Mouse (Mus musculus) kidney, embryonic 15.5 days (tissue): ENCODE data around the gene Taf8. TPM values are rescaled to one million over a fixed set of nuclear protein-coding genes. Genes with fewer than 3 reads are reported as not detected.

Experiments used
- ATAC-seq: fragments of 200-750 bp; cut with Nextera tagmentation; replicated peaks from 2 replicates; pipeline ENCODE4 v1.8.0; 2017; ENCODE audit warnings: moderate TSS enrichment; ENCODE audit not compliant: low FRiP score
- H3K27ac ChIP-seq: fragments of 300-500 bp; sonication (generic); 2 replicates; pipeline ENCODE4 v1.5.1; 2015; ENCODE audit warnings: mild to moderate bottlenecking, inconsistent platforms
- H3K27me3 ChIP-seq: fragments of 300-500 bp; sonication (generic); 2 replicates; pipeline ENCODE4 v1.6.1; 2015; ENCODE audit warnings: inconsistent platforms
- H3K36me3 ChIP-seq: fragments of 300-500 bp; sonication (generic); 2 replicates; pipeline ENCODE4 v1.6.1; 2015; ENCODE audit warnings: inconsistent platforms
- H3K4me1 ChIP-seq: fragments of 300-500 bp; sonication (generic); 2 replicates; pipeline ENCODE4 v1.6.1; 2015; ENCODE audit warnings: inconsistent platforms
- H3K4me2 ChIP-seq: fragments of 300-500 bp; sonication (generic); 2 replicates; pipeline ENCODE4 v1.6.1; 2015; ENCODE audit warnings: moderate library complexity, mild to moderate bottlenecking, inconsistent platforms
- H3K4me3 ChIP-seq: fragments of 300-500 bp; sonication (generic); replicated peaks from 2 replicates; pipeline ENCODE4 v1.5.1; 2015; ENCODE audit warnings: mild to moderate bottlenecking, inconsistent platforms
- H3K9ac ChIP-seq: fragments of 300-500 bp; sonication (generic); 2 replicates; pipeline ENCODE4 v1.6.1; 2015; ENCODE audit warnings: mild to moderate bottlenecking, inconsistent platforms
- H3K9me3 ChIP-seq: fragments of 300-500 bp; sonication (generic); replicated peaks from 2 replicates; pipeline ENCODE4 v1.6.1; 2016; ENCODE audit warnings: inconsistent platforms
- WGBS: fragments of 180-500 bp; shearing (Covaris S2); methylation state at CpG from one replicate; pipeline ENCODE4 v1.1.7; 2015; ENCODE audit warnings: mixed read lengths; 5-methylcytosine and 5-hydroxymethylcytosine counted together
- polyA plus RNA-seq: library from polyadenylated mRNA; unstranded; fragments of >200 nt; fragmentation: Nextera tagmentation; extraction: Ambion mirVana; gene quantifications from 2 replicates; pipeline ENCODE4 v1.2.1, GENCODE M21; 2015

Taf8 gene
- polyA plus RNA-seq, 1 experiment from 2014 or later = 37.0 TPM

DNA sequence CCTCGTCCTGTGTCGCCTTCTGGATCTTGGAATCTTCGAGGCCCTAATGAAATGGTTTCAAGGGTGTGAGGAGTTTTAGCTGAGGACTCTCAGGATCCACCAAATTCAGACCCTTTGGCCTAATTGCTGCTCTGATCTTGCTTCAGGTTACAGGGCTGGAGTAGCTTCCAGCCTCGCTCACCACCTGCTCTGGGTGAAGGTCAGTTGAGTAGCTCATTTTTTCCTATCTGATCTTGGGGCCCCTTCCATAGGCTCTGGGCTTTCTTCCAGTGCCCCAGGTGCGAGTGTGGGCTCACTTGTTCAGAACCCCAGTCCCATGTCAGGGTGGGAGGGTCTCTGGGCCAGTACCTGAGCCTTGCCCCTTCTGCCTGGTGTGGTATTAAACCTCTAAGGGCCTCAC, 52.7 kb downstream of the Taf8 start:
- Histone ChIP-seq H3K27me3 (no peaks in the 10 kb centered on the region), H3K4me1 (peaks cover 70% of the 10 kb centered on the region), H3K9me3 (no peaks in the 10 kb centered on the region), H3K36me3 (no peaks in the 10 kb centered on the region), H3K27ac (peak overlapping the region; percentile 81), H3K9ac (no peak overlapping the region), H3K4me2 (peak overlapping the region; percentile 6; the same call in 1 of the 2 replicates), H3K4me3 (no peak overlapping the region)
- ATAC-seq = no peak
- 54% methylated on average over 5 of the region's 5 CpGs for WGBS

DNA sequence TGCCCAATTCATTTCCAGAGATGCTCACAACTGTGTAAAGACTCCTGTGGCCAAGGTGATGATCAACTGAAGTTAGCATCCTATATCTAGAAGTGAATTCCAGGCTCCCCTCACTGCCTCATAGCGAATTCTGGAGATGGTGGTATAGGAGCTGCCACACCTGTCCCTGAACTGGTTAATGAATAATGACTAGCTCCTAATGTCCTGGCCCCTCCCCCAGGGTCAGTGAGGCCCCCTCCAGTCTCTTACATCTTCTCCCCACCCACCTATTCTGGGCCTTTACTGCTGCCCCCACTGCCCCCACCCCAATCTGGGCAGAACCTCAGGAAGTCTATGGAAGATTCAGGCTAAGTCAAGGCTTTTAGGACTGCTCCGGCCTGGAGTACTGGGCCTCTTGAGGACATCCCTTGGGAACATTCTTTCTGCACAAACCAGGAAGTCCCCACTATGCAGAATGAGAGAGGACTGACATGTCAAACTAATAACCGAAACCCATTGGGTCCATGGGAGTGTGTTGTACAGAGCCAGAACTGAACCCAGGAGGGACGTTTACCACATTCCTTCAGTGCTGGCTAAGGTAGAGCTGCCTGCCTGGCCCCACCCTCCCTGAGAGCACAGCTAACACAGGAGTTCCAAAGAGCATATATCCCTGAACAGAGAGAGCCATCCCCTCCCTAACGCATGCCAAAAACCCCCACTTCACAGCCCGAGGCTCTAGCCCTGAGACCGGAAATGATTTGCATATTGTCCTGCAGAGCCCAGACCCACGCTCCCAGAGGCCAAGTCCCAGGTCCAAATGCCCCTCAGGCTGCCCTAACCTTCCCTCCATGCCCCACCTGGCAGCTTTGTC, 53.3 kb downstream of the Taf8 start:
- H3K4me2 ChIP-seq = peak overlapping the region; percentile 6
- WGBS = 30% methylated on average over 8 of the region's 8 CpGs
- H3K36me3 ChIP-seq = no peaks in the 10 kb centered on the region
- 0 out of 2 replicates have a peak, but pooled peaks have one; percentile 7 for ATAC-seq
- H3K27ac ChIP-seq = peak overlapping the region; percentile 81
- H3K4me1 ChIP-seq = peaks cover 65% of the 10 kb centered on the region
- no peaks in the 10 kb centered on the region for H3K27me3 ChIP-seq
- H3K9ac ChIP-seq = no peak overlapping the region
- no peaks in the 10 kb centered on the region for H3K9me3 ChIP-seq
- no peak overlapping the region for H3K4me3 ChIP-seq

GRCm38 (mm10) chr17:47446561-47446960, 55.5 kb downstream of the Taf8 start:
- H3K27ac ChIP-seq = no peak overlapping the region
- no peak overlapping the region for H3K4me2 ChIP-seq
- WGBS = 90% methylated on average over 11 of the region's 11 CpGs

GRCm38 (mm10) chr17:47446025-47446424, 56.1 kb downstream of the Taf8 start:
- no peak overlapping the region for H3K9ac ChIP-seq
- H3K4me3 ChIP-seq = no peak overlapping the region
- peaks cover 44% of the 10 kb centered on the region for H3K4me1 ChIP-seq
- WGBS = 82% methylated on average over 9 of the region's 9 CpGs
- no peak for ATAC-seq
- no peaks in the 10 kb centered on the region for H3K9me3 ChIP-seq
- no peak overlapping the region for H3K4me2 ChIP-seq
- H3K27me3 ChIP-seq = no peaks in the 10 kb centered on the region
- H3K36me3 ChIP-seq = no peaks in the 10 kb centered on the region
- no peak overlapping the region for H3K27ac ChIP-seq

More at GRCm38 (mm10) chr17:47446561-47446960, 55.5 kb downstream of the Taf8 start:
- H3K36me3 ChIP-seq = no peaks in the 10 kb centered on the region
- no peaks in the 10 kb centered on the region for H3K27me3 ChIP-seq
- H3K4me3 ChIP-seq = no peak overlapping the region
- no peaks in the 10 kb centered on the region for H3K9me3 ChIP-seq
- no peak overlapping the region for H3K9ac ChIP-seq
- peaks cover 46% of the 10 kb centered on the region for H3K4me1 ChIP-seq
- no peak for ATAC-seq

DNA sequence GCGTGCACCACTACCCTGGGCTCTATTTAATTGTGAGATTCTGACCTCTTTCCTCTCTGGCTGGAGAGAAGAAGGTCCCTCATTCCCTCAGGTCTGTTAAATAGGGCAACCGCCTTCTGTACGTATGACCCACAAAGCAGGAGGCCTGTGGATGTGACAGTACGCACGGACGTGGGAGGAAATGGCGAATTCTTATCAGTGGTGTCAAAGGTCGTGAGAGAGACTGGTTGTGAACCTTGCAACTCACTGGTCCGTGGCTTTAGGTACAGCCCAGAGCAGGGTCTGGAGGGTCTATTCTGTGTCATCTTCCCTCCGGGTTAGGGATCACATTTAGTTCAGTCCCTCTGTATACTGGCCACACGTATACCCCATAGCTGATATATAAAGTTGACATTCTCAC, 56.6 kb downstream of the Taf8 start:
- Histone ChIP-seq H3K4me2 (no peak overlapping the region), H3K4me1 (peaks cover 44% of the 10 kb centered on the region), H3K9me3 (no peaks in the 10 kb centered on the region), H3K27me3 (no peaks in the 10 kb centered on the region), H3K9ac (no peak overlapping the region), H3K4me3 (no peak overlapping the region), H3K36me3 (no peaks in the 10 kb centered on the region), H3K27ac (no peak overlapping the region)
- ATAC-seq = no peak
- WGBS = 70% methylated on average over 11 of the region's 11 CpGs

DNA sequence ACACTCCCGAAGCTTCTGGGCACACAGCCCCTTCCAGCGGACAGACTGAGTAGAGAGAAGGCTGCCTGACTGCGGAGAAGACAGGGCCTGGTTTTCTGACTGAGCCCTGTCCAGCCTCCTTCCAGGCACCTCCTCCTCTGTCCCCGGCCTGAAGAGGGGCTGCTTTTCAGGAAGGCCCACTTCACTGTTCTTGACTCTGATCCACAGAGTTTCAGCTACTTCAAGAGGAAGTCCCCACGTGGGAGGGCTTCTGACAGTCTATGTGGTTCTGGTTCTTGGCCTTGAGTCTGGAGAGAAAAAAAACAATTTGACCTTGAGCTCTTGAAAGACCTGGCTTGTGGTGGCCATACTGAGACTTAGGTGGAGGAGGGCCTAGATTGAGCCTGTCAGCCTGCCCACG, 58.0 kb downstream of the Taf8 start:
- Histone ChIP-seq H3K4me2 (no peak overlapping the region), H3K9me3 (no peaks in the 10 kb centered on the region), H3K27me3 (no peaks in the 10 kb centered on the region), H3K36me3 (no peaks in the 10 kb centered on the region), H3K9ac (no peak overlapping the region), H3K27ac (no peak overlapping the region), H3K4me3 (no peak overlapping the region), H3K4me1 (peaks cover 44% of the 10 kb centered on the region)
- ATAC-seq = no peak
- WGBS = 65% methylated on average over 6 of the region's 6 CpGs

- no peak for ATAC-seq
- Histone ChIP-seq H3K9me3 (no peaks in the 10 kb centered on the region), H3K4me1 (peaks cover 38% of the 10 kb centered on the region), H3K9ac (no peak overlapping the region), H3K27ac (no peak overlapping the region), H3K4me2 (no peak overlapping the region), H3K36me3 (no peaks in the 10 kb centered on the region), H3K4me3 (no peak overlapping the region), H3K27me3 (peaks cover 16% of the 10 kb centered on the region)
- 77% methylated on average over 3 of the region's 3 CpGs for WGBS
These were observed 59.8 kb downstream of the Taf8 start for GRCm38 (mm10) chr17:47442271-47442670.

DNA sequence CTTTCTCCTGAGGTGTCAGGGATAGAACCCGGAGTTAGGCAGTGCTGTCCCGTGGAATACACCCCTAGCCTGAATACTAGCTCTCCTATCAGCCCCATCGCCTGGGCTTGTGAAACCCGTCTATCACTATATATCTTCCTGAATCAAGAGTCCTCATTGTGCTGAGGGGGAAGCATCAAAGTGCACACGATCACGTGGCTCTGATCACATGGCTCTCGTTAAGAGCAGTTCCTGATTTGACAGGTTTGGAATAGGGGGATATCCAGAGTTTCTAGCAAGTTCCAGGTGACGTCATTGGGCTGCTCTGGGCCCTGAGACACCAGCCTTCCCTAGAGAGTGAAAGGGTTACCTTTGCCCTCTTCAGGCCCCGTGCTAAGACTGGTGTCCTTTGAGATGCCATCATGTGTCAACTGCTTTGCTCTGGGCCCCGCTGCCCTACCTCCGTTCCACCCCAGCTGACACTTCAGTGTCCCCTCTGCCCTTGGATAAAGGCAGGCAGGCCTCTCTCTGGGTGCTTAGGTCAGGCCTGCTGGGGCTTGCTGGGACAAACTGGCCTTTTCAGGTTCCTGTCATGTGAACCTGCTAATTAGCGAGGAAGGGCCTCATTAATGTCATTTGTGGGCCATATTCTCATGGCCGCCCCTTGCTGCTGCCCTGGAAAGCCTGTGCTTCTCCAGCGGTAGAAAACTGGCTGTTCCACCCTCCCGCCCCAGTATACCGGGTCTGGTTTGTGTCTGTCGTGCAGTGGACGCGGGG, 60.6 kb downstream of the Taf8 start:
- no peak for ATAC-seq
- WGBS = 71% methylated on average over 19 of the region's 19 CpGs
- H3K4me2 ChIP-seq = no peak overlapping the region
- H3K4me1 ChIP-seq = peaks cover 45% of the 10 kb centered on the region
- H3K9ac ChIP-seq = no peak overlapping the region
- H3K27me3 ChIP-seq = peaks cover 24% of the 10 kb centered on the region
- H3K9me3 ChIP-seq = no peaks in the 10 kb centered on the region
- 0 out of 2 replicates have a peak overlapping the region, but pooled peaks have one; percentile 54 for H3K27ac ChIP-seq
- no peaks in the 10 kb centered on the region for H3K36me3 ChIP-seq
- no peak overlapping the region for H3K4me3 ChIP-seq

GRCm38 (mm10) chr17:47440359-47440890, 61.7 kb downstream of the Taf8 start:
- Histone ChIP-seq H3K9me3 (no peaks in the 10 kb centered on the region), H3K27me3 (peaks cover 30% of the 10 kb centered on the region), H3K9ac (no peak overlapping the region), H3K4me2 (no peak overlapping the region), H3K4me3 (no peak overlapping the region), H3K4me1 (peaks cover 48% of the 10 kb centered on the region), H3K36me3 (no peaks in the 10 kb centered on the region), H3K27ac (peak overlapping the region; percentile 54)
- ATAC-seq = peak; percentile 23; the same call in 1 of the 2 replicates
- 10% methylated on average over 9 of the region's 9 CpGs for WGBS

DNA sequence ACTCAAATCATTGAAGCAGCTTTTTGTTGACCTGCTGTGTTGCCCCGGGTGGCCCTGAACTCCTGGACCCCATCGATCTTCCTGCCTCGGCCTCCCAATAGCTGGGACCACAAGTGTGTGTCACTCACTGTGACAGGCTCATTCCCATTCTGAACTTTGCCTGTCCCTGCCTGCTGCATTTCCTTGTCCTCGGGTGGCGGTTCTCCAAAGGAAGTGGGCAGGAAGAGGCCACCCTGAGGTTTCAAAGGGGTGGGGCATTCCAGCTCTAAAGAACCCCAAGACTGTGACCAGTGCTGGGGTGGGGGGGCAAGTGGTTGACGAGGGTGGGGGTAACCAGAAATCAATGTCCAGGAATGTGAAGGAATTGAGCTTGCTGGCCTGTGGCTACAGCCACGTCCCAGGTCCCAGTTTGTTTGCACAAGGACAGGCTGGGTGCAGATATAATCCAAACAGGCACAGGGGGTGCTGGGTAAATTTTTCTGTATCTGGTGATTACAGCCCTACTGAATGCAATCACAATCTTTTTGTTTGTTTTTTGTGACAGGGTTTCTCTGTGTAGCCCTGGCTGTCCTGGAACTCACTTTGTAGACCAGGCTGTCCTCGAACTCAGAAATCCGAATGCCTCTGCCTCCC, 62.6 kb downstream of the Taf8 start:
- 39% methylated on average over 9 of the region's 9 CpGs for WGBS
- H3K27ac ChIP-seq = peak overlapping the region; percentile 54; the same call in 1 of the 2 replicates
- ATAC-seq = no peak

GRCm38 (mm10) chr17:47438611-47439010, 63.5 kb downstream of the Taf8 start:
- no peaks in the 10 kb centered on the region for H3K9me3 ChIP-seq
- 71% methylated on average over 6 of the region's 6 CpGs for WGBS
- no peak overlapping the region; the same call in 1 of the 2 replicates for H3K4me3 ChIP-seq
- H3K36me3 ChIP-seq = no peaks in the 10 kb centered on the region
- peak overlapping the region; percentile 16; the same call in 1 of the 2 replicates for H3K4me2 ChIP-seq
- peaks cover 30% of the 10 kb centered on the region for H3K27me3 ChIP-seq
- peaks cover 47% of the 10 kb centered on the region for H3K4me1 ChIP-seq
- no peak for ATAC-seq
- 0 out of 2 replicates have a peak overlapping the region, but pooled peaks have one; percentile 10 for H3K9ac ChIP-seq
- 0 out of 2 replicates have a peak overlapping the region, but pooled peaks have one; percentile 54 for H3K27ac ChIP-seq

More for the DNA sequence above, 62.6 kb downstream of the Taf8 start:
- Histone ChIP-seq H3K4me2 (peak overlapping the region; percentile 22; the same call in 1 of the 2 replicates), H3K9me3 (no peaks in the 10 kb centered on the region), H3K27me3 (peaks cover 30% of the 10 kb centered on the region), H3K9ac (no peak overlapping the region), H3K36me3 (no peaks in the 10 kb centered on the region), H3K4me3 (no peak overlapping the region), H3K4me1 (peaks cover 47% of the 10 kb centered on the region)
